Mouse (Mus musculus) G1E (cell line): ENCODE measurements around the gene Tenm2. TPM values are rescaled to one million over a fixed set of nuclear protein-coding genes. Genes with fewer than 3 reads are reported as not detected.

Experiments used
- ATAC-seq: 2 replicates; pipeline ENCODE4 v1.8.0; 2016; ENCODE audit warnings: mild to moderate bottlenecking; ENCODE audit not compliant: insufficient number of reproducible peaks, poor library complexity, low FRiP score, severe bottlenecking; ENCODE audit errors: extremely low read depth
- DNase-seq: peaks from one replicate; pipeline ENCODE4 v3.0.0; 2012; ENCODE audit warnings: low spot score
- H3K27me3 ChIP-seq: 2 replicates; pipeline ENCODE4 v1.6.1; 2012; ENCODE audit warnings: mild to moderate bottlenecking, low read length, inconsistent platforms; ENCODE audit not compliant: insufficient read depth
- H3K36me3 ChIP-seq: replicated peaks from 2 replicates; pipeline ENCODE3; 2012; ENCODE audit warnings: mild to moderate bottlenecking, inconsistent platforms
- H3K4me1 ChIP-seq: 2 replicates; pipeline ENCODE4 v1.6.1; 2012; ENCODE audit warnings: low read depth, low read length, inconsistent platforms, mixed read lengths; ENCODE audit not compliant: insufficient read depth
- H3K4me3 ChIP-seq: 2 replicates; pipeline ENCODE4 v1.5.1; 2012; ENCODE audit warnings: low read depth, mild to moderate bottlenecking, inconsistent platforms, low read length, moderate library complexity, mixed read lengths
- H3K9me3 ChIP-seq: replicated peaks from 2 replicates; pipeline ENCODE4 v1.6.1; 2012; ENCODE audit warnings: inconsistent platforms
- CTCF ChIP-seq: IDR thresholded peaks from 2 replicates; pipeline ENCODE4 v1.5.1; 2012; ENCODE audit warnings: low read depth, low read length, inconsistent platforms, mixed read lengths
- GATA1 ChIP-seq: IDR thresholded peaks from 2 replicates; pipeline ENCODE4 v1.6.1; 2012; ENCODE audit warnings: borderline replicate concordance, low read length, inconsistent platforms, mixed read lengths
- GATA2 ChIP-seq: IDR thresholded peaks from 2 replicates; pipeline ENCODE4 v1.6.1; 2012; ENCODE audit warnings: low read depth, low read length, inconsistent platforms, borderline replicate concordance
- POLR2AphosphoS5 ChIP-seq: IDR thresholded peaks from 2 replicates; pipeline ENCODE4 v1.6.1; 2012; ENCODE audit warnings: low read depth, low read length, inconsistent platforms; ENCODE audit not compliant: insufficient replicate concordance
- TAL1 ChIP-seq: conservative IDR thresholded peaks from 2 replicates; pipeline ENCODE4 v1.6.1; 2012; ENCODE audit warnings: low read depth, low read length, inconsistent platforms, mixed read lengths
- polyA plus RNA-seq: library from polyadenylated mRNA; stranded (reverse); fragments of >175 nt; gene quantifications from 2 replicates; pipeline ENCODE4 v1.2.3, GENCODE M21; 2012
- total RNA-seq, 2 experiments: library from RNA; stranded (forward) in 1 of 2; stranded (reverse) in 1 of 2; fragments of 200-1000 nt in 1 of 2; fragments of >200 nt in 1 of 2; fragmentation: Nextera tagmentation in 1 of 2; gene quantifications; 2 replicates each; pipeline ENCODE4 v1.2.3; 2014 to 2017

Tenm2 gene
- total and polyA plus RNA-seq, 3 experiments, result 0.44 TPM; not detected in 2

DNA sequence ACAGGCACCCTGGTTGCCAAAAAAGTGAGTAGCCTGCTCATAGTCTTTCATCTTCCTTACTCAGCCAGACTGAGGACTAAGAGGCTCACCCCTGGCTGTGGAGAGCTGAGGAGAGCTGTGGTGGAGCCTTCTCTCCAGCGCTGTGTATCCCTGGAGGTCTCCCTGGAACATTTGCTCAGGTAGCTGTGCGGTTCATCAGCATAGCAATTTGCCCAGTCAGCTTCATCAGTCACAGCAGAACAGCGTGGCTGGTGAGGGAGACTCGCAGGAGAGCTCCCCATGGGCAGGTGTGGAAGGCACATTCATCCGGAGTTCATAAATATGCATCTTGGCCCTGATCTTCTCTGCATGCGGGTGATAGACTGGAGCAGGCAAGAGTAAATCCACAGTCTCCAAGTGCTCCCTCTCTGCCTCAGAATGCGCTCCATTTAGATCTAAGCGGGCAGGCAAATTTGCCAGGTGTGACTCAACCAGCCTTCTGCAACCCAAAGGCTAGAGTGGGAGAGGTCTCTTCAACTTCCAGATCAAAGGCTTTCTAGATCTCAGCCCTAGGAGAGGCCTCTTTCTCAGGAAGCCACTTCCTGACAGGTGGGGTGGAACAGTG, 751.2 kb downstream of the Tenm2 start:
- no peak for ATAC-seq
- H3K27me3 ChIP-seq, result no peaks in the 10 kb centered on the region
- no peak for DNase-seq
- H3K4me1 ChIP-seq, result no peaks in the 10 kb centered on the region
- H3K9me3 ChIP-seq, result peaks cover 33% of the 10 kb centered on the region
- TF ChIP-seq POLR2AphosphoS5, result no peak
- no peak for TF ChIP-seq GATA1
- no peak for TF ChIP-seq GATA2
- no peak for TF ChIP-seq CTCF
- TF ChIP-seq TAL1, result no peak
- H3K36me3 ChIP-seq, result no peaks in the 10 kb centered on the region
- H3K4me3 ChIP-seq, result no peak overlapping the region

DNA sequence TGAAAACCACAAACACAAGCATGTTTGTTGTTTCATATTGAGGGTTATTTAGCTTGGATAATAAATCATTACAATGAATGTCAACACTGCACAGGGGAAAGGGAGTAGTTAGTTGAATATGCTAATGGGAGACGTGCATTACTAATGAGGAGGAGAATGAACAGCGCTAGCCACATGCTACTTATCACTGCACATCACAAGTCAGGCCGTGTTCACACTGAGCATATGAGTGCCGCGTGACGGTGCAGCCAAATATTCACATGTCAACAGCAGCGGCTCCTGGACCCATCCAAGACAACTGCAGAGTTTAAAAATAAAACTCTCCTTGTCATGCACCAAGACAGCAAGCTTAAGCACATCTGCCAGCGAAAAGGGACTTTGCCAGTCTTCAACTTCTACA, 753.6 kb downstream of the Tenm2 start:
- Histone ChIP-seq H3K27me3 (no peaks in the 10 kb centered on the region), H3K4me3 (no peak overlapping the region), H3K36me3 (no peaks in the 10 kb centered on the region), H3K4me1 (no peaks in the 10 kb centered on the region), H3K9me3 (peaks cover 22% of the 10 kb centered on the region)
- TF ChIP-seq POLR2AphosphoS5 (no peak), GATA1 (no peak), TAL1 (no peak), CTCF (no peak), GATA2 (no peak)
- DNase-seq (no peak), ATAC-seq (no peak)

DNA sequence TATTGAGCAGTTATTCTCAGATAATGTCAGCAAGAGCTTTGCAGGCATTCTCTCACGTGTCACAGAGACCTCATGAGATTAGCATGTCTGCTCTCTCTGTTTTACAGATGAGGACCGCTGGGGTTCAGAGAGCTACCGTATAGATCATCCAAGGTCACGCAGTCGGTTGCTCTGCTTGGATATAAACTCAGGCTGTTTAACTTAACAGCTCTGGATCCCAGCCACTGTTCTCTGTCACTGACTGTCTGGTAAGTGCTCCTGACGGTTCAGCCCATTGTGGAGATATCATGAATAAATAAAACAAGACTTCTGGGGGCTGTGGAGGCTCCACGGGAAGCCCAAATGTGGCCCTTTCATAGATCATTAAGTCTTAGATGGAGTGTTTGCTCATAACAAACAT, 754.2 kb downstream of the Tenm2 start:
- Histone ChIP-seq H3K36me3 (no peaks in the 10 kb centered on the region), H3K4me1 (no peaks in the 10 kb centered on the region), H3K27me3 (no peaks in the 10 kb centered on the region), H3K9me3 (peaks cover 22% of the 10 kb centered on the region), H3K4me3 (no peak overlapping the region)
- DNase-seq, result no peak
- no peak for ATAC-seq
- no peak for TF ChIP-seq CTCF

DNA sequence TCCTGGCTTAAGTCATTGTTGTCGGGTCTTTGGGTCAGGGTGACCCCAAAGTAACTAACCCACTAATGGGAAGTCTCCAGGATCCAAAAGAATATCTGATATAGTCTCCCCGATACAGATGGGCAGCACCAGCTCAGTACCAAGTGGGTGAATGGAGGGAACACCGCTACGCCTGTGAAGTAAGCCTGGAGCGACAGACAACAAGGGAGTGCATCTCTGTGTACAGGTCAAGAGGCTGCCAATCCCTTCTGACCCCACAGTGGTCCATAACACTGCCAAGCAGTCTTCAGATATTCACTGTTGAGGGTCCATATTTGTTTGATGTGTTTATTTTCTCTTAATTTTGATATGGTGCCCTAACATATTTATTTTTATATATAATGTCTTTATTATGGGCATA, 754.7 kb downstream of the Tenm2 start:
- no peak overlapping the region for H3K4me3 ChIP-seq
- H3K9me3 ChIP-seq, result peaks cover 20% of the 10 kb centered on the region
- ATAC-seq (no peak), DNase-seq (no peak)
- no peaks in the 10 kb centered on the region for H3K4me1 ChIP-seq
- TF ChIP-seq GATA1 (no peak), CTCF (no peak), GATA2 (no peak), POLR2AphosphoS5 (no peak), TAL1 (no peak)
- H3K27me3 ChIP-seq, result no peaks in the 10 kb centered on the region
- no peaks in the 10 kb centered on the region for H3K36me3 ChIP-seq

DNA sequence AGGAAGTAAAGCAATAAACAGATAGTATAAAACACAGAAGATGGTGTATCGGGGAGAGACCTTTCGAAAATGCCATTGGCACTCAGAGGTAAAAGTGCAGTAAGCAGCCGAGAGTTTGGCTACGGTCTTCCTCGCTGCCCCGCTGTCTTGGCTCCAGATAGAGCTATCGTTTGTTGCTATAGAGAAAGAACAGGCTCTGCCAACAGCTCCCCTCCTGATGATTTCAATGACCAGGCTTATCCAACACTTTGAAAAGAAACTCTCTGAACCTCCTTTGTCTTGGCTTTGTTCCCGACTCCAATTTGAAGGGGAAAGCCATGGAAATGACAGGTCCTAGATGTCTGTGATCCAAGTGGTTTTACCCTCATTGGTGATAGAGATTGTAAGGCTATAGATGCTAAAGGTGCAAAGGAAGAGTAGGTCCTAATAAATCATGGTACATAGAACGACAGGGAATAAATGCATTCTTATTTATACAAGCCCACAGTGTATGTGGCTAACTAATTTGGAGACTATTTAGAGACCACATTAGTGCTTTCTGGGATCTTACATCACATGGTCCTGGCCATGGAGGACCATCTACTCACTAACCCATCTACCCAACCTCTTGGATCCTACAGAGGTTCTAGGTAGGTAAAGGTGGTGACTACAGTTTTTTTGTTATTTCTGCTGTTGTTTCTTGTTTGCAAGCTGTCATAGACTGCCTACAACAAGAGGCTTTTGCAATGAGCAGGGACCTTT, 765.8 kb downstream of the Tenm2 start:
- ATAC-seq (no peak), DNase-seq (no peak)
- Histone ChIP-seq H3K4me1 (no peaks in the 10 kb centered on the region), H3K4me3 (no peak overlapping the region), H3K27me3 (no peaks in the 10 kb centered on the region), H3K36me3 (no peaks in the 10 kb centered on the region), H3K9me3 (peaks cover 21% of the 10 kb centered on the region)
- TF ChIP-seq GATA2 (no peak), TAL1 (no peak), POLR2AphosphoS5 (no peak), GATA1 (no peak), CTCF (no peak)

DNA sequence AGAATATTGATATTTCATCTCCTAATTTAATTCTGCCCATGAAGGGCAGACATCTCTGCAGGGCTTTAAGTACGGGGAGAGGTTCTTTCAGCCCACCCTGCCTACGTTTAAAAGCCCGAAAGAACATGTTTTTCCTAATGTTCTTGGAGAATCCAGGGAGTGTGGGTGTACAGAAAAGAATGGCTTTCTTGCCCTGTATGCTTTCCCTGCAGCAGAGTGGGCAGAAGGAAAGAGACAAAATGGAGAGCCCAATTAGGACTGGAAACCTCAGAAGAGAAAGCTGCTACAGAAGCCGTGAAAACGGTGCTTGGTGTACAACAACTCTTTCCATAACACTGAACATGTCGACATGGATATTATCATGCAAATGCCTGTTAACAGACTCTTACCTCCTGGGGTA, 777.3 kb downstream of the Tenm2 start:
- Histone ChIP-seq H3K27me3 (no peaks in the 10 kb centered on the region), H3K4me1 (no peaks in the 10 kb centered on the region), H3K4me3 (no peak overlapping the region), H3K9me3 (peaks cover 25% of the 10 kb centered on the region), H3K36me3 (no peaks in the 10 kb centered on the region)
- TF ChIP-seq POLR2AphosphoS5 (no peak), GATA2 (no peak), CTCF (no peak), TAL1 (no peak), GATA1 (no peak)
- ATAC-seq (no peak), DNase-seq (no peak)
